Mouse (Mus musculus) left cerebral cortex, postnatal 4 days (tissue): ENCODE results near the gene Hddc3. TPM values are rescaled to one million over a fixed set of nuclear protein-coding genes. Genes with fewer than 3 reads are reported as not detected.

Experiments used
- DNase-seq: peaks from one replicate; pipeline ENCODE4 v3.0.0-alpha.2; 2022
- intact Hi-C: fragments of 180-260 bp; cut with DNase I; formaldehyde crosslinking; loops from one replicate; pipeline ENCODE4 v1.15.1; 2025
- total RNA-seq, 2 experiments: library from RNA; stranded (reverse); gene quantifications; 2 replicates each; pipeline ENCODE4 v1.2.3; 2021

The Hddc3 gene
- total RNA-seq, 2 experiments from 2014 or later, result 49.2 to 50.8 TPM

DNA sequence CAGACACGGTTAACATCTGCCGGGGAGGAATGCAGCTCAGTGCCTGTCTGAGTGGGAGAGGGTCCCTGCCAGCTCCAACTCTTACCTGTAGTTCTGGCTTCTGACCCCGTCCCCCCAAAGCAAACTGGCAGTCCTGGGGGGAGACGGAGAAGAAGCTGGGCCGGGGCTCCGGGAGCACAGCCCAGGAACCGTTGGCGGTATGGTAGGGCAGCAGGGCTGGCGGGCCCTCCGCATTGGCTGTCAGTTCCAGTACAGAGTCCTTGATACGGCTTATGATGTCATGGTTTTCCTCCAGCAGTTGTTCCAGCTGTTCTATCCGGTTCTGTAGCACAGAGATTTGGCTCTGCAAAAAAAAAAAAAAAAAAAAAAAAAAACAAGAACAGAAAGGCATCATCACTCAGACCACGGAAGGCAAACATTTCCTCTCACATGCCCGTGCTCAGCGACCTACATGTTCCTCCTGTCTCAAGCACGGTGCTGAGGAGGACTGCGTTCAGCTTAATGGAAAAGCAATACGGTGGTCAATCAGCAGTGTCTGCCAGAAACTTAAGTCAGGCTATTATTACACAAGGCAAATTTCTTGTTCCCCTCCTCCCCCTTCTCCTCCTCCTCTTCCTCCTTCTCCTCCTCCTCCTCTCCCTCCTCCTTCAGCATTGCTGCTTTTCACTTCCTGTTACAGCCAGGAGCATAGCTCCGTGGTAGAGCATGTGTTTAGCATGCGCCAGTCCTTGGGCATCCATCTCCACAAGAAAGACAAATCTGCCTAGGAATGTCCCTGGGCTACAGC, 25.9 kb downstream of the Hddc3 start:
- DNase-seq, result no peak

DNA sequence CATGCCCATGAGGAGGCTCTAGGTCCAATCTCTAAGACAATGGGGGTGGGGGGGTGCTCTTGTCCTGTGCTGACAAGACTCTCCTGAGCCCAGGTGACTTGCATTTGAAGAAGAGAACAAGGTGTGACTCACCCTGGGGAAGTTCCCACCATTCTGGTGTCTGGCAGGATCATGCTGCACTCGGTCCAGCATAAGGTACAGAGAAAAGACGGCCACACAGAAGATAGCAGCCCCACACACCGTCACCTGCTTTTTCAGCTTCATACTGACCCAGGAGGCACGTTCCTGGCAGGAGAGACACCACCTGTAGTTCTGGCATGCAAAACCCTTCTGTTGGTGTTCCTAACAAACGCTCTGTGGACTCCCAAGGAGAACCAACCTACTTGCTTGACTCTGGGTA, 26.6 kb downstream of the Hddc3 start:
- DNase-seq, result no peak
- intact Hi-C loops, result no loop called here

More for the DNA sequence above, 25.9 kb downstream of the Hddc3 start:
- intact Hi-C loops, result no loop called here

DNA sequence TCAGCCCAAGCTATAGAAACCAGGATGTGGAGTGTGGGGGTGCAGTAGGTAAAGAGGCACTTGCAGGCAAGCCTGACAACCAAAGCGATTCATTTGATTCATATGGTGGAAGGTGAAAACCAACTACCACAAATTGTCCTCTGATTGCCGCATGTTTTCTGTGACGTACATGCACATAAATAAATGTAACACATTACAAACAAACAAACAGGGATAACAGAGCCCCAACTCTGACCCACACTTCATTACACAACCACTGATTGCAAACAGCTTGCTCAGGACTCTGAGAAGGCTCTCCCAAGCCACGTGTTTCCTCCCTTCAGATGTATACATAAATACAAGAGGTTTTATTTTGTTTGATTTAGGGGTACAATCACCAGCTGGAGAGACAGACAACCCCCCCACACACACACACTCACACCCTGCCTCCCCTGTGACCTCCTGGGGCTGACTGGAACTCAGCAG, 27.1 kb downstream of the Hddc3 start:
- intact Hi-C loops, result no loop called here
- no peak for DNase-seq

DNA sequence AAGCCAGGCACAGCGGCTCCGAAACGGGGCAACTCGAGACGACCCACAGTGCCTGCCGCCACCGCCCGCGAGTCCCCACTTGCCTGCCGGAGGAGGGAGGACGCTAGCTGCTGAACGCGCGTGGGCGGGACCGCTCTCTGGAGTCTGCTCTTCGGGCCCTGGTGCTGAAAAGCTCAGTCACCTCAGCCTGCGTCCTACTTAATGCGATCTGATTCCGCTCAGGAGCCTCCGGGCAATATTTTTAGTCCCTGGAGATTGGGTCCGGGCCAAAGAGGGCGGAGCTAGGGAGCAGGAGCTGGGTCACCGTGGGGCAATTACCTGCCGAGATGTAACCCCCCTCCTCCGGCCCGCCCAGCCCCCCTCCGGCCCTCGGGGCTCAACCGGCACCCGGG, 27.7 kb downstream of the Hddc3 start:
- intact Hi-C loops, result no loop called here
- peak; percentile 67 for DNase-seq

DNA sequence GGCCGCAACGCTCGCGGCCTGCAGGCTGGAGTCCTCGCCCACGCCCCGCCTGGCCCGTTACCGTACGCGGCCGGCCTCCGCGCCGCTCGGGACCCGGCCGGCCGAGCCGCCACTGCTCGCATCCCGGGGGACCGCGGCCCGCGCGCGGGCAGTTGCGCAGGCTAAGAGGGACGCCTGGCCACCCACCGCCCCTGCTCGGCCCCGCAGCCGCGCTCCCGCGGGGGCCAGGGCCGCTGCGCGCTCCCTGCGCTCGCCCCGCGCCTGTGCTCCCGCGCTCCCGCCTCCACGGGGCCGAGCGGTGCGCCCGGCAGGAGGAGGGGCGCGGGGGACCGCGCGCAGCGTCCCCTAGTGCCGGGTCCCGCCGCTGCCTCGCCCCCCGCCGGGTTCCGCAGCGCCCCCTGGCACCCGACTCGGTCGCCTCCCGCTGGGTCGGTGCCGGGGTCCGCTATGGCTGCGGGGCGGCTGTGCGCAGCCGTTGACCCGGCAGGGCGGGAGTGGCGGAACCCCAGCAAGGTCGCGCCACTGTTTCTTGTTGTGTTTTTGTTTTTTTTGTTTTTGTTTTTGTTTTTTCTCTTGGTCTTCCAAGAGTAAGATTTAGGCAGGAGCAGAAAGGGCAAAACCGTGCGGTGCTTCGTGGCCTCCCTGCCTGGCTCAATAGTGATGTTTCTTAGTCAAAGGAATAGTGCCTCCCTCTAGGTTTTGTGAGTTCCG, 28.3 kb downstream of the Hddc3 start, which contains the start of gene Man2a2:
Man2a2 (minus strand) TSS at position 335 of the 711 bp plus-strand sequence.
- peak; percentile 60 for DNase-seq
- intact Hi-C loops, result no loop called here

DNA sequence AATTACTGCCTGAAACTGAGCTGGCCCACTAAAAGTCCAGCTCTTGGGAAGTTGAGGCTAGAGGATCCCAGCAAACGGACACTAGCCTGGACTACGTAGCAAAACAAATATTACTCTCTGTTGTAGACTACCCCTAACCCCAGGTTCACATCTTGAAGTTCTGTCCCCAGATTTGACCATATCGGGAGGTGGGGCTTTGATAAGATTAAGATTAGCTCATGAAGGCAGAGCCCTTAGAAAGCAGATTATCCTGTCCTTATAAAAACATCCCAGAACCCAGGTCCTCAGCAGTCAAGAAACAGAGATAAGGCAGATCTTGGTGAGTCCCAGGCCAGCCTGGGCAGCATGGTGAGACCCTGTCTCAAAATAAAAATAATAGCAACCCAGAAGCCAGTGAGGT, 29.3 kb downstream of the Hddc3 start:
- intact Hi-C loops, result no loop called here
- DNase-seq, result no peak

DNA sequence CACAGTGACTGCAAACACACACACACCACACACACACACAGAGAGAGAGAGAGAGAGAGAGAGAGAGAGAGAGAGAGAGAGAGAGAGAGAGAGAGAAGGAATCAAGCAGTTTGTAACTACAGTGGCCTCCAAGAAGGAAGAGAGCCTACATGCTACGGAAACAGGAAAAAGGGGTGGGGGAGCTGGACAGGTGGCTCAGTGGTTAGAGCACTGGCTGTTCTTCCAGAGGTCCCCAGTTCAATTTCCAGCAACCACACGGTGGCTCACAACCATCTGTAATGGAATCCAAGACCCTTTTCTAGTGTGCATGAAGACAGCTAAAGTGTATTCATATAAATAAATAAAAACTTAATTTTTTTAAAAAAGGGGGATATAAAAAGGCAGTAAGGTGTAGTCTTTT, 29.8 kb downstream of the Hddc3 start:
- intact Hi-C loops, result no loop called here

GRCm38 (mm10) chr7:80373352-80373751, 30.4 kb downstream of the Hddc3 start:
- intact Hi-C loops, result no loop called here
- DNase-seq, result no peak

More for the DNA sequence above, 29.8 kb downstream of the Hddc3 start:
- DNase-seq, result no peak

DNA sequence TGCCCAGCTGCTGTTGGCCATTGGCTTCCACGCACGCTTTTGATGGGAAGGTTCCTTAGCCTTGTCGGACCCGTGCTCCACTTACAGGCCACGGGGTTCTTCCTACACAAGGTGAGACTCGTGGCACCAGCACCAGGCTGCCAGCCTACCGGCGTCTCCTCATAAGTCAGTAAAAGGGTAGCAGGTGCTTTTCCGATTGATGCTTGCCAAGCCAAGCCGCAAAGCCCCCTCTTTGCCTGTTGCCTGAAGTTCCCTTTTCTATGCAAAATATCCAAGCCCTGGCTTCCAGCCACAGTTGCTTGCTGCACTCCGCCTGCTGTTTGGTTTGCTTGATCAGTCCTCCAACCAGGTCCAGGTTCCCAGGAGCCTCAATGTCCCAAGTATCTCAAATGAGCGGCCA, 30.9 kb downstream of the Hddc3 start:
- DNase-seq, result peak; percentile 46
- intact Hi-C loops, result no loop called here

- intact Hi-C loops, result no loop called here
These were observed 31.4 kb downstream of the Hddc3 start for GRCm38 (mm10) chr7:80374280-80374679.

DNA sequence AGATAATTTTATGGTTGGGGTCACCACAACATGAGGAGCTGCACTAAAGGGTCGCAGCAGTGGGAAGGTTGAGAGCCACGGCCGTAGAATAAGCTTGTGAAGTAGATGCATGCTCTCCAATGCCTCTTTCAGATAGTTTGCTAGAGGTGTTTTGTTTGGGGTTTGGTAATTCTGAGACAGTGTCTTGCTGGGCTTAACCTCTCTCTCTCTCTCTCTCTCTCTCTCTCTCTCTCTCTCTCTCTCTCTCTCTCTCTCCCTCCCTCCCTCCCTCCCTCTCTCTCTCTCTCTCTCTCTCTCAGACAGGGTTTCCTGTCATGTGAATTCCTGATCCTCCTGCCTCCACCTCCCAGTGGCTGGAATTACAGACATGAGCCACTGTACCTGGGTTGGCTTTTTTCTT, 31.8 kb downstream of the Hddc3 start:
- DNase-seq, result no peak
- intact Hi-C loops, result no loop called here

More at GRCm38 (mm10) chr7:80374280-80374679, 31.4 kb downstream of the Hddc3 start:
- DNase-seq, result no peak

DNA sequence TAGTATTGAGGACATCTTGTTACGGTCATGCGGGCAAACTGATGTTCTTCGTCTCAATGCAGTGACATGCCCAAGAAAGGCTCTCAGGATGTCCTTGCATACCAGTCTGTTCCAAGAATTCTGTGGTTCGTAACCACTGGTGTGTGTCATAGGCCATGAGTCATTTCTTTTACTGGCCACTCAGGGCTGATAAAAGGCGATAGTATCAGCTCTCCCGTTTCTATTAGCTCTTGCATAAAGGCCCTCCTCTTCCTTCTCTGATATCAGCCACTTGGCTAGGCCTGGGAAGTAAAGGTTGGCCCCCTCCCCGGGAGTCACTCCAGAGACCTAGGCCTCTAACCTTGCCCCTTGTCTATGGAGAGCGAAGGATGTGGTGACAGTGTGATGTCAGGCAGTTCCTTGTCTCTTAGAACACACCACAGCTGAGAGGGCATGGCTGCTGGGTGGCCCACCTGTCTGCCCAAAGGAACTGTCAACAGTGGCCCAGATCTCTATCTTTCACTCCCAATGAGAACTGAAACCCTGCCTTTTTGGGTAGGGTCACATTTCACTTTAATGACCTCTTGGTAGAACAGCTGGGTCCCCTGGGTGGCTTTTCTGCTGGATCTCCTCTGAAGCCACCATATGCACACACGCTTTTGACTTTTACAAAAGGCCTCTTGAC, 32.6 kb downstream of the Hddc3 start:
- intact Hi-C loops, result no loop called here
- no peak for DNase-seq

- intact Hi-C loops, result no loop called here
- DNase-seq, result no peak
These were observed 33.3 kb downstream of the Hddc3 start for GRCm38 (mm10) chr7:80376192-80376591.

DNA sequence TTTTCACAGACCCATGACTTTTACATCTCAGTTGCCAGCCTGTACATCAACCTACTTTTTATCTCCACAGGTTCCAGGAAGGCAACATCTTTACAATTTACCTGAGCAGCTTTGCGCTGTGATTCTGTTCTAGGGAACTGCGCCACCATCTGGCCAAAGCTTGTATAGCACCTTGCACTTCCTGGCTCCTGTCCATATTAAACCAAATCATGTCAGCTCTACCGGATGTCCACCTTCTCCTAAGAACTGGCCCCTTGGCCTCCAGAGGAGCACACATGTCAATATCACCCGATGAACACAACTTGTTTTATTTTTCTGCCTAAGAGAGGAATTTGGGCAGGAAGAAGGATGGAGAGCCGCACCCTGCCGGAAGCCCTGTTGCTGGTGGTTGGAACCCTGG, 34.6 kb downstream of the Hddc3 start:
- peak; percentile 55 for DNase-seq
- intact Hi-C loops, result no loop called here

- intact Hi-C loops, result no loop called here
- no peak for DNase-seq
These were observed 36.6 kb downstream of the Hddc3 start for GRCm38 (mm10) chr7:80379531-80379930.

DNA sequence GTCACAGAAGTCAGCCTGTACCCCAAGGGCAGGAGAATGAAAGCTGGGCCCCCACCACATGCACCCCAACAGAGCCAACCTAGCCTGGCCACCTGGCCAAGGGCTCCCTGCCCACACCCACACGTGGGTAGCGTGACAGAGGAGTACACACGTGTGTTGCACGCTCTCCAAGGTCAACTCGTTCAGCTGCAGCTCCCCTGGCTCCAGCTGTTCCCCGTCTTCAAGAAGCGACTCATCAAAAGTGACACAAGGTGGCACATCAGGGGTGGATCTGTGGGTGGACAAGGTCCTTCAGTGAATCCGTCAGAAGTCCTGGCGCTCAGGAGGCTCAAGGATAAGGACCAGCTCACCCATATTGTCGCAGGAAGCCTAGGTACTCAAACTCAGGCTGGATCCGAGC, 40.0 kb downstream of the Hddc3 start:
- intact Hi-C loops, result no loop called here
- no peak for DNase-seq

GRCm38 (mm10) chr7:80386235-80386930, 43.5 kb downstream of the Hddc3 start:
- DNase-seq, result peak; percentile 93

DNA sequence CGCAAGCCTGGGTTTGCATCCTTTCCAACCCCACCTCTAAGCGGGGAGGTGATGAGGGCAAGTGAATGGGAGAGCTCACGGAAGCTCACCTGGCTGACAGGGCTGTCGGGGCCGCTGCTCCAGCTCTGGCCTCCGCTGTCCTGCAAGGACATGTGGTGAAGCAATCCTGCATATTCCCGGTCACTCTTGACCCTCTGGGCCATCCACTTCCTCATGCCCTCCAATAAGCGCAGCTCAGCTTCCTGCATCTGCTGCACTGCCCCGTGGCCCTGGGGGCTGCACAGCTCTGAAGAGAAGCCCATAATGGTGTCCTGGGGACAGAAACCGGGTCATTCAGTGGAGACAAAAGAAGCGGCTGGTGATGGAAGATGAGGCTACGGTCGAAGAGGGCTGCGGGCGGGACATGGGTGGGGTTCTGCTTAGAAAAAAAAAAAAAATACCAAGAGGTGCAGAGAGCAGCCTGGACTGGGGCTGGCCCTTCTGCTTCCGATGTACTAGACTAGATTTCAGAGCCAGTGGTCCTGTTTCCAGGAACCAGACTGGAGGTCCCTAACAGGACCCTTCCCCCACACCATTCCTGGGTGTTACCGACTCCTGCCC, 44.2 kb downstream of the Hddc3 start:
- no peak for DNase-seq
- intact Hi-C loops, result loop anchor here (5.0 kb wide), 1 partner anchor 335 kb away; no protein-coding TSS in a partner anchor

More at GRCm38 (mm10) chr7:80386235-80386930, 43.5 kb downstream of the Hddc3 start:
- intact Hi-C loops, result loop anchor here (5.0 kb wide), 1 partner anchor 336 kb away; no protein-coding TSS in a partner anchor

DNA sequence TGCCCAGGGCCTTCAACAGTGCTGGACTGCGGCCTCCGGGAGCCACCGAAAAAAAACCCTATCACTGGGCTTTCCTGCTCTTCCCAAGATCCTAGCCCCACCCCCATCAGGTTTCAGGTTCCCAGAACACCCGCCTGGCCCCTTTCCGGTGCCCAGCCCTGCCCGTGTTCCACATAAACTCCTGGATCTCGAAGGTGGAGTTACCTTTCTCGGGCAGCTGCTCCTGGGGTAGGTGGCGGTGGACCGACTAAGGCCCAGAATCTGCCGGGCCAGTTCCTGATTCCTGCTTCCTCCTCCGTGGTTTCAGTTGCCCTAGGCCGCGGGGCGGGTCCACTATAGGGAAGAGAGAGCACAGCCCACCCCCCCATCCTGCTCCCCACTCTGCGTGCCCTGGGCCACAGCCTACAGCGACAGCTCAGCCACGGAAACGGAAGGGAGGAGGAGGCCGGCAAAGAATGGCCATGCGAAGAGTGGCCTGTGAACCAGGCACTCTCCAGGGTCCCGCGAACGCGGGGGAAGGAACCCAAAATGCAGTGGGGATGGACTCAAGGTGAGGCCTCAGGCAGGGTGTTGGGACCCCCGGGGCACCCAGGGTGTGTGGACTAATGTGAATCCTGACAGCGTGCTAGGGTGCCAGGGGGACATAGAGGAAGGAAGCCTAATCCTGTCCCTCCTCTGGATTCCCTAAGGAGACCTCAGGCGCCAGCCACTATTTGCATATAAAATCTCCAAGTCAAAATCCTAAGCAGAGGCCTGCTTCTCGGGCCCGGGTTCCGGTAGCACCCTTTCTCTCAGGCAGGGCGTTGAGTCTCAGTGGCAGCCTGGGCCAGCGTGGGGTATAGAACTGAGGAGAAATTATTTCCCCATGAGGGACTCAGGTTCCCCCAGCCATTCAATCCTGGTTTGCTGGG, 45.0 kb downstream of the Hddc3 start, which contains the start of gene Fes:
Fes (minus strand) TSS at position 314 of the 911 bp plus-strand sequence.
- intact Hi-C loops, result loop anchor here (5.0 kb wide), 1 partner anchor 334 kb away; no protein-coding TSS in a partner anchor
- DNase-seq, result no peak
